Mouse (Mus musculus): ENCODE measurements around the gene Chrna5. TPM values are rescaled to one million over a fixed set of nuclear protein-coding genes. Genes with fewer than 3 reads are reported as not detected.
A peak's percentile ranks its signal among the peaks of the same experiment; 100 is the strongest.

The Chrna5 gene
- polyA plus RNA-seq, 1 experiment from 2014 or later: 0.21 TPM

GRCm38 (mm10) chr9:54950575-54951321 lies 29.9 kb upstream of the Chrna5 start, which contains the start of the genes Psma4 and AY074887:
Psma4 (plus strand) TSS chr9:54950790.
AY074887 (minus strand) TSS chr9:54950998.
- Histone ChIP-seq H3K9me3 (ENCODE audit: low read depth, low read length) (no peaks in the 10 kb centered on the region), H3K36me3 (ENCODE audit: insufficient read depth) (peaks cover 35% of the 10 kb centered on the region), H3K4me2 (peak within 1 kb of the TSS; percentile 80), H3K27me3 (ENCODE audit: insufficient read depth, low read length) (no peaks in the 10 kb centered on the region), H3K9ac (peak within 1 kb of the TSS; percentile 78), H3K4me1 (ENCODE audit: insufficient read depth) (peaks cover 9% of the 10 kb centered on the region), H3K4me3 (ENCODE audit: low read depth, low read length) (peak within 1 kb of the TSS; percentile 80), H3K27ac (ENCODE audit: low read depth) (peak within 1 kb of the TSS; percentile 86)
- DNase-seq (peak; percentile 94), ATAC-seq (ENCODE audit: insufficient read depth) (peak; percentile 100)
- under 1% methylated on average over 65 of the region's 65 CpGs for WGBS
- no peak for TF ChIP-seq CTCF (IDR thresholded peaks at IDR 0.05; ENCODE audit: low read depth)

- no peaks in the 10 kb centered on the region for H3K9me3 ChIP-seq (ENCODE audit: low read depth, low read length)
- no peak overlapping the region for H3K4me2 ChIP-seq
- 91% methylated on average over 4 of the region's 4 CpGs for WGBS
- no peak for TF ChIP-seq CTCF (IDR thresholded peaks at IDR 0.05; ENCODE audit: low read depth)
- no peak overlapping the region for H3K27ac ChIP-seq (ENCODE audit: low read depth)
- no peaks in the 10 kb centered on the region for H3K4me1 ChIP-seq (ENCODE audit: insufficient read depth)
- DNase-seq (no peak), ATAC-seq (ENCODE audit: insufficient read depth) (no peak)
- no peak overlapping the region for H3K4me3 ChIP-seq (ENCODE audit: low read depth, low read length)
- peaks cover 38% of the 10 kb centered on the region for H3K36me3 ChIP-seq (ENCODE audit: insufficient read depth)
- H3K9ac ChIP-seq: no peak overlapping the region
- H3K27me3 ChIP-seq (ENCODE audit: insufficient read depth, low read length): no peaks in the 10 kb centered on the region
Measured at GRCm38 (mm10) chr9:54961059-54961458, 19.6 kb upstream of the Chrna5 start.

- no peak overlapping the region for H3K4me2 ChIP-seq
- no peak overlapping the region for H3K9ac ChIP-seq
- no peaks in the 10 kb centered on the region for H3K4me1 ChIP-seq (ENCODE audit: insufficient read depth)
- ATAC-seq (ENCODE audit: insufficient read depth): no peak
- no peaks in the 10 kb centered on the region for H3K9me3 ChIP-seq (ENCODE audit: low read depth, low read length)
- no peak for TF ChIP-seq CTCF (IDR thresholded peaks at IDR 0.05; ENCODE audit: low read depth)
- H3K27me3 ChIP-seq (ENCODE audit: insufficient read depth, low read length): no peaks in the 10 kb centered on the region
- no peak overlapping the region for H3K27ac ChIP-seq (ENCODE audit: low read depth)
- peaks cover 15% of the 10 kb centered on the region for H3K36me3 ChIP-seq (ENCODE audit: insufficient read depth)
- H3K4me3 ChIP-seq (ENCODE audit: low read depth, low read length): no peak overlapping the region
- DNase-seq: no peak
Measured at GRCm38 (mm10) chr9:54963669-54964068, 17.0 kb upstream of the Chrna5 start.

GRCm38 (mm10) chr9:54969972-54970637 lies 10.6 kb upstream of the Chrna5 start:
- H3K36me3 ChIP-seq (ENCODE audit: insufficient read depth): no peaks in the 10 kb centered on the region
- WGBS: 48% methylated on average over 8 of the region's 8 CpGs
- H3K4me3 ChIP-seq (ENCODE audit: low read depth, low read length): no peak overlapping the region
- H3K4me1 ChIP-seq (ENCODE audit: insufficient read depth): no peaks in the 10 kb centered on the region
- no peaks in the 10 kb centered on the region for H3K27me3 ChIP-seq (ENCODE audit: insufficient read depth, low read length)
- no peaks in the 10 kb centered on the region for H3K9me3 ChIP-seq (ENCODE audit: low read depth, low read length)
- H3K9ac ChIP-seq: no peak overlapping the region
- no peak overlapping the region for H3K4me2 ChIP-seq
- ATAC-seq (ENCODE audit: insufficient read depth): no peak
- DNase-seq: no peak
- TF ChIP-seq CTCF (IDR thresholded peaks at IDR 0.05; ENCODE audit: low read depth): no peak
- H3K27ac ChIP-seq (ENCODE audit: low read depth): no peak overlapping the region

GRCm38 (mm10) chr9:54981291-54982191 lies 861 bp downstream of the Chrna5 start:
- TF ChIP-seq CTCF (IDR thresholded peaks at IDR 0.05; ENCODE audit: low read depth): no peak
- Histone ChIP-seq H3K9ac (peak overlapping the region; percentile 46), H3K9me3 (ENCODE audit: low read depth, low read length) (no peaks in the 10 kb centered on the region), H3K4me3 (ENCODE audit: low read depth, low read length) (peak overlapping the region; percentile 58), H3K4me1 (ENCODE audit: insufficient read depth) (no peaks in the 10 kb centered on the region), H3K36me3 (ENCODE audit: insufficient read depth) (no peaks in the 10 kb centered on the region), H3K4me2 (peak overlapping the region; percentile 92), H3K27ac (ENCODE audit: low read depth) (no peak overlapping the region), H3K27me3 (ENCODE audit: insufficient read depth, low read length) (peaks cover 39% of the 10 kb centered on the region)
- ATAC-seq (ENCODE audit: insufficient read depth): peak; percentile 77; the same call in 1 of the 2 replicates
- DNase-seq: peak; percentile 71
- under 1% methylated on average over 85 of the region's 85 CpGs for WGBS

GRCm38 (mm10) chr9:54982401-54982800 lies 1.7 kb downstream of the Chrna5 start:
- Histone ChIP-seq H3K27me3 (ENCODE audit: insufficient read depth, low read length) (peaks cover 39% of the 10 kb centered on the region), H3K4me3 (ENCODE audit: low read depth, low read length) (no peak overlapping the region)

More at GRCm38 (mm10) chr9:54982401-54982800, 1.7 kb downstream of the Chrna5 start:
- H3K9ac ChIP-seq: no peak overlapping the region
- H3K4me1 ChIP-seq (ENCODE audit: insufficient read depth): no peaks in the 10 kb centered on the region
- TF ChIP-seq CTCF (IDR thresholded peaks at IDR 0.05; ENCODE audit: low read depth): no peak
- H3K9me3 ChIP-seq (ENCODE audit: low read depth, low read length): no peaks in the 10 kb centered on the region
- H3K36me3 ChIP-seq (ENCODE audit: insufficient read depth): no peaks in the 10 kb centered on the region
- peak overlapping the region; percentile 92 for H3K4me2 ChIP-seq
- ATAC-seq (ENCODE audit: insufficient read depth) (no peak), DNase-seq (no peak)
- 5% methylated on average over 7 of the region's 7 CpGs for WGBS
- H3K27ac ChIP-seq (ENCODE audit: low read depth): no peak overlapping the region

Data from lung, embryonic 14.5 days (tissue).